Mouse (Mus musculus) stomach, embryonic 15.5 days (tissue): ENCODE results near the gene Sos1. TPM values are rescaled to one million over a fixed set of nuclear protein-coding genes. Genes with fewer than 3 reads are reported as not detected.

Experiments used
- ATAC-seq: fragments of 200-750 bp; cut with Nextera tagmentation; 2 replicates; pipeline ENCODE4 v1.8.0; 2017; ENCODE audit warnings: low read depth, moderate number of reproducible peaks, moderate TSS enrichment; ENCODE audit not compliant: insufficient read depth, low FRiP score
- H3K27ac ChIP-seq: fragments of 300-500 bp; sonication (generic); 2 replicates; pipeline ENCODE4 v1.5.1; 2015; ENCODE audit warnings: mild to moderate bottlenecking, inconsistent platforms
- H3K27me3 ChIP-seq: fragments of 300-500 bp; sonication (generic); replicated peaks from 2 replicates; pipeline ENCODE4 v1.6.1; 2015; ENCODE audit warnings: inconsistent platforms
- H3K36me3 ChIP-seq: fragments of 300-500 bp; sonication (generic); 2 replicates; pipeline ENCODE4 v1.6.1; 2015; ENCODE audit warnings: inconsistent platforms
- H3K4me1 ChIP-seq: fragments of 300-500 bp; sonication (generic); 2 replicates; pipeline ENCODE4 v1.6.1; 2015; ENCODE audit warnings: inconsistent platforms
- H3K4me2 ChIP-seq: fragments of 300-500 bp; sonication (generic); 2 replicates; pipeline ENCODE4 v1.6.1; 2015; ENCODE audit warnings: mild to moderate bottlenecking, inconsistent platforms
- H3K4me3 ChIP-seq: fragments of 300-500 bp; sonication (generic); replicated peaks from 2 replicates; pipeline ENCODE4 v1.5.1; 2015; ENCODE audit warnings: inconsistent platforms
- H3K9ac ChIP-seq: fragments of 300-500 bp; sonication (generic); 2 replicates; pipeline ENCODE4 v1.6.1; 2015; ENCODE audit warnings: inconsistent platforms
- H3K9me3 ChIP-seq: fragments of 300-500 bp; sonication (generic); 2 replicates; pipeline ENCODE4 v1.6.1; 2016; ENCODE audit warnings: inconsistent platforms
- WGBS: fragments of 180-500 bp; shearing (Covaris S2); methylation state at CpG from one replicate; pipeline ENCODE4 v1.1.7; 2015; 5-methylcytosine and 5-hydroxymethylcytosine counted together
- polyA plus RNA-seq: library from polyadenylated mRNA; unstranded; fragments of >200 nt; fragmentation: Nextera tagmentation; extraction: Ambion mirVana; gene quantifications from 2 replicates; pipeline ENCODE4 v1.2.1, GENCODE M21; 2015

Gene Sos1
- 4.7 and 5.1 TPM in 2 replicates for polyA plus RNA-seq

GRCm38 (mm10) chr17:80480031-80480854, at the start of gene Sos1:
Sos1 (minus strand) TSS chr17:80480453.
- no peaks in the 10 kb centered on the region for H3K36me3 ChIP-seq
- H3K4me3 ChIP-seq: peak within 1 kb of the TSS; percentile 81
- H3K9ac ChIP-seq: peak within 1 kb of the TSS; percentile 83
- ATAC-seq: peak; percentile 79
- no peaks in the 10 kb centered on the region for H3K27me3 ChIP-seq
- H3K9me3 ChIP-seq: no peaks in the 10 kb centered on the region
- H3K4me2 ChIP-seq: peak within 1 kb of the TSS; percentile 65
- 0% methylated on average over 74 of the region's 90 CpGs for WGBS
- H3K27ac ChIP-seq: peak within 1 kb of the TSS; percentile 93
- H3K4me1 ChIP-seq: peaks cover 16% of the 10 kb centered on the region

GRCm38 (mm10) chr17:80523231-80523630, 43.0 kb upstream of the Sos1 start:
- H3K4me1 ChIP-seq: no peaks in the 10 kb centered on the region
- H3K27me3 ChIP-seq: no peaks in the 10 kb centered on the region
- no peak for ATAC-seq
- no peak overlapping the region for H3K27ac ChIP-seq
- H3K36me3 ChIP-seq: no peaks in the 10 kb centered on the region
- H3K4me2 ChIP-seq: no peak overlapping the region
- no peak overlapping the region for H3K9ac ChIP-seq
- H3K4me3 ChIP-seq: no peak overlapping the region
- 76% methylated on average over 3 of the region's 3 CpGs for WGBS
- H3K9me3 ChIP-seq: no peaks in the 10 kb centered on the region

DNA sequence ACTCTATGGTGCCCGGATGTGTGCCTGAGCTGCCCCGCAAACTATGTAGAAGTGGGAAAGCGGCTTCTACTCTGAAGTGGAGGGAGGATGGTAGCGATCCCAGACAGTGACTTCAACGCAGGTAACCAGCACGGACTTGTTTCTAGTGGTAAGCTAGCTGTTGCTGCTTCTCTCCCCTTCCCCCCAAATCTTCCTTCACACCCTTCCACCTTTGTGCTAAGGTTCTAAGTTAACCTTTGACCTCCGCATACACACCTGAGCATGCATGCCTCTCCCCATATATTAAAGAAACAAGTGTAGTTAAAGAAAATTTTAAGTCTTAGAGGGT, 41.9 kb upstream of the Sos1 start:
- WGBS: 71% methylated on average over 7 of the region's 7 CpGs
- H3K4me3 ChIP-seq: no peak overlapping the region
- no peak for ATAC-seq
- H3K9me3 ChIP-seq: no peaks in the 10 kb centered on the region
- no peak overlapping the region for H3K4me2 ChIP-seq
- H3K9ac ChIP-seq: no peak overlapping the region
- H3K27me3 ChIP-seq: no peaks in the 10 kb centered on the region
- no peaks in the 10 kb centered on the region for H3K36me3 ChIP-seq
- no peaks in the 10 kb centered on the region for H3K4me1 ChIP-seq
- H3K27ac ChIP-seq: no peak overlapping the region

GRCm38 (mm10) chr17:80521521-80522228, 41.4 kb upstream of the Sos1 start:
- H3K4me2 ChIP-seq: no peak overlapping the region
- H3K4me3 ChIP-seq: no peak overlapping the region
- H3K9ac ChIP-seq: no peak overlapping the region
- no peaks in the 10 kb centered on the region for H3K9me3 ChIP-seq
- no peak for ATAC-seq
- no peaks in the 10 kb centered on the region for H3K4me1 ChIP-seq
- H3K36me3 ChIP-seq: no peaks in the 10 kb centered on the region
- WGBS: 66% methylated on average over 4 of the region's 4 CpGs
- H3K27me3 ChIP-seq: no peaks in the 10 kb centered on the region
- H3K27ac ChIP-seq: no peak overlapping the region

DNA sequence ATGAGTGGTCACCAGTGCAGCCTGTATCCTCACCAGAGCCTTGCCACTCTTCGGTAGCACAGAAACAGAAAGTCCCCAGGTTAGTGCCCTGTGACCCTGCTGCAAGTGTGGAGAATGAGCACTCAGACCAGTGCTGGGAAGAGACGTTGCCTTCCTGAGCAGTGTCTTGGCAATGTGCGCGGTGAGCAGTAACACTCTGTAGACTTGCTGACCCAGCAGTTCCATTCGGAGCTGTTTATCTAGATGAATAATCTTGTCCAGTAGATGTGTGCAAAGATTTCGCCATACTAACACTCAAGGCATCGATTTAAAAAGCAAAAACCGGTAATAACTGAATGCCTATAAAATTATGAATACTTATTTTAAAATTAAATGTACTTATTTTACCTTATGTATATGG, 40.3 kb upstream of the Sos1 start:
- ATAC-seq: no peak
- 70% methylated on average over 8 of the region's 8 CpGs for WGBS
- no peak overlapping the region for H3K4me3 ChIP-seq

GRCm38 (mm10) chr17:80518811-80519210, 38.6 kb upstream of the Sos1 start:
- no peak overlapping the region for H3K9ac ChIP-seq

More for the DNA sequence above, 40.3 kb upstream of the Sos1 start:
- no peaks in the 10 kb centered on the region for H3K27me3 ChIP-seq
- no peaks in the 10 kb centered on the region for H3K4me1 ChIP-seq
- no peak overlapping the region for H3K4me2 ChIP-seq
- no peaks in the 10 kb centered on the region for H3K9me3 ChIP-seq
- H3K36me3 ChIP-seq: no peaks in the 10 kb centered on the region
- H3K9ac ChIP-seq: no peak overlapping the region
- no peak overlapping the region for H3K27ac ChIP-seq

DNA sequence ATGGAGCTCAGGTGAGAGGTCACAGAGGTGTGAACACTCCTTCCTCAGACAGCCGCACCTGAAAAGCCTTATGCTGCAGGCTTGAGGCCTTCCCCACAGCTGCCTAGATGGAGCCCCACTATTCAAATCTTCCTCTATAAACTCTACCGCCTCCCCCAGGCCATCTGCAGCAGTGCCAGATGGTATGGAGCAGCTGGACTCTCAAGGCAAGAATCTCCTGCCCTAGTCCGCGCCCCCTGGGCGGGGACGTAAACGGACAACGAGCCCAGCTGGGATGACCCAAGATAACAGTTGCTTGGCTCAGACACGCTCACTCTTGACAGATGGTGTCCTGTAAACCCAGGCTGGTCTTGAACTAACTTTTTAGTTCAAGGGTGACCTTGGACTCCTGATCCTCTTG, 37.0 kb upstream of the Sos1 start:
- no peak; the same call in 1 of the 2 replicates for ATAC-seq
- WGBS: 63% methylated on average over 9 of the region's 9 CpGs

More at GRCm38 (mm10) chr17:80518811-80519210, 38.6 kb upstream of the Sos1 start:
- H3K4me2 ChIP-seq: no peak overlapping the region
- no peaks in the 10 kb centered on the region for H3K9me3 ChIP-seq
- no peak overlapping the region for H3K27ac ChIP-seq
- H3K4me1 ChIP-seq: no peaks in the 10 kb centered on the region
- WGBS: 89% methylated on average over 12 of the region's 12 CpGs
- H3K4me3 ChIP-seq: no peak overlapping the region
- H3K36me3 ChIP-seq: no peaks in the 10 kb centered on the region
- no peaks in the 10 kb centered on the region for H3K27me3 ChIP-seq
- no peak for ATAC-seq

DNA sequence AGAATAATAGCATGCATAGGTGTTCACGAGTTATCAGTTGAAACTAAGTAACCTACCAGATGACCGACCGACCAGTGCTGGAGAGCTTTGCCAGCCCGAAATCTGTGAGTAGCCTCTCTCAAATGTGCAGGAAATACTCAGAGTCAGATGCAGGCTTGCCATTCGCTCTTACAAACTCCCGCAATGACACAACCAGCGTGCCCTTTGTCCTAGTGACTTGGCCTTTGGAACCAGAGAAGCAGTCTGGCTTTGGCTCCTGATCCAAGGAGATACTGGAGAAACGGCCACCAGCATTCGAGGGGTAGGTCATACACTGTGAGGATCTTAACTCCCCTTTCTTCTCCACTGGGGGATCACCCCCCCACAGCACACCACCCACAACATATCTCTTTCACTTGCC, 35.7 kb upstream of the Sos1 start:
- H3K9me3 ChIP-seq: no peaks in the 10 kb centered on the region
- H3K4me3 ChIP-seq: no peak overlapping the region
- no peaks in the 10 kb centered on the region for H3K4me1 ChIP-seq
- no peak overlapping the region for H3K9ac ChIP-seq
- ATAC-seq: no peak
- no peaks in the 10 kb centered on the region for H3K36me3 ChIP-seq
- no peak overlapping the region for H3K4me2 ChIP-seq
- 86% methylated on average over 9 of the region's 9 CpGs for WGBS
- H3K27ac ChIP-seq: no peak overlapping the region
- H3K27me3 ChIP-seq: no peaks in the 10 kb centered on the region

More for the DNA sequence above, 37.0 kb upstream of the Sos1 start:
- H3K27me3 ChIP-seq: no peaks in the 10 kb centered on the region
- no peaks in the 10 kb centered on the region for H3K36me3 ChIP-seq
- no peak overlapping the region for H3K4me2 ChIP-seq
- H3K9me3 ChIP-seq: no peaks in the 10 kb centered on the region
- no peaks in the 10 kb centered on the region for H3K4me1 ChIP-seq
- no peak overlapping the region for H3K4me3 ChIP-seq
- no peak overlapping the region for H3K9ac ChIP-seq
- H3K27ac ChIP-seq: no peak overlapping the region

- no peak overlapping the region for H3K4me2 ChIP-seq
- 86% methylated on average over 7 of the region's 7 CpGs for WGBS
- ATAC-seq: no peak
Observed at GRCm38 (mm10) chr17:80515513-80515912, 35.3 kb upstream of the Sos1 start.

DNA sequence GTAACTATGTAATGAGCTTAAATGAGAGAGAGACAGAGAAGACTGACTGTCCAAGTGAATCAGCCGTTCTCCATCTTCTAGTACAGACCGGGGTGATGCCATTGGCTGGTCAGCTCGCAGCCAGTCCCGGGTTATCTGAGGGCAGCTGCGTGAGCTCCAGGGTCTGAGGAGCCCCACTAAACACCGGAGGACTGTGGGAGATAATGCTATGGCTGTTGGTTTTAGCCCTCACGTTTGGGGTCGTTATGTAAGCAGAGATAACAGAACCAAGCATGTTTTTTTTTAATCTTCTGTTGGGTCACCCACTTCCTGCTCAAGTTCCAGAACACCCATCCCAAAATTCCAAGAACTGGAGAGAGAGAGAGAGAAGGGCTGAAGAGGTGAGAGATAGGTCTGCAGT, 33.5 kb upstream of the Sos1 start:
- ATAC-seq: no peak
- 35% methylated on average over 8 of the region's 8 CpGs for WGBS
- no peaks in the 10 kb centered on the region for H3K27me3 ChIP-seq

More at GRCm38 (mm10) chr17:80515513-80515912, 35.3 kb upstream of the Sos1 start:
- no peak overlapping the region for H3K27ac ChIP-seq
- no peak overlapping the region for H3K9ac ChIP-seq
- no peaks in the 10 kb centered on the region for H3K9me3 ChIP-seq
- H3K36me3 ChIP-seq: no peaks in the 10 kb centered on the region
- H3K4me1 ChIP-seq: no peaks in the 10 kb centered on the region
- no peak overlapping the region for H3K4me3 ChIP-seq
- no peaks in the 10 kb centered on the region for H3K27me3 ChIP-seq

GRCm38 (mm10) chr17:80510459-80510855, 30.2 kb upstream of the Sos1 start:
- no peak overlapping the region for H3K27ac ChIP-seq
- no peak overlapping the region for H3K9ac ChIP-seq
- H3K4me2 ChIP-seq: no peak overlapping the region
- no peaks in the 10 kb centered on the region for H3K36me3 ChIP-seq
- 53% methylated on average over 3 of the region's 3 CpGs for WGBS
- ATAC-seq: no peak
- no peaks in the 10 kb centered on the region for H3K4me1 ChIP-seq
- H3K4me3 ChIP-seq: no peak overlapping the region
- no peaks in the 10 kb centered on the region for H3K9me3 ChIP-seq
- no peaks in the 10 kb centered on the region for H3K27me3 ChIP-seq

More for the DNA sequence above, 33.5 kb upstream of the Sos1 start:
- H3K9ac ChIP-seq: no peak overlapping the region
- H3K27ac ChIP-seq: no peak overlapping the region
- no peak overlapping the region for H3K4me2 ChIP-seq
- no peaks in the 10 kb centered on the region for H3K4me1 ChIP-seq
- H3K4me3 ChIP-seq: no peak overlapping the region
- no peaks in the 10 kb centered on the region for H3K9me3 ChIP-seq
- H3K36me3 ChIP-seq: no peaks in the 10 kb centered on the region
